Mouse (Mus musculus) heart, embryonic 15.5 days (tissue): ENCODE results near the gene Lgals3bp. TPM values are rescaled to one million over a fixed set of nuclear protein-coding genes. Genes with fewer than 3 reads are reported as not detected.

ENCODE experiments used
- ATAC-seq: fragments of 200-750 bp; cut with Nextera tagmentation; replicated peaks from 2 replicates; pipeline ENCODE4 v1.8.0; 2017; ENCODE audit warnings: low read depth, moderate TSS enrichment; ENCODE audit not compliant: insufficient number of reproducible peaks, insufficient read depth, low FRiP score
- H3K27ac ChIP-seq: fragments of 300-500 bp; sonication (generic); 2 replicates; pipeline ENCODE4 v1.5.1; 2015; ENCODE audit warnings: mild to moderate bottlenecking, inconsistent platforms
- H3K27me3 ChIP-seq: fragments of 300-500 bp; sonication (generic); 2 replicates; pipeline ENCODE4 v1.6.1; 2015; ENCODE audit warnings: inconsistent platforms
- H3K36me3 ChIP-seq: fragments of 300-500 bp; sonication (generic); 2 replicates; pipeline ENCODE4 v1.6.1; 2015; ENCODE audit warnings: mild to moderate bottlenecking, inconsistent platforms
- H3K4me1 ChIP-seq: fragments of 300-500 bp; sonication (generic); replicated peaks from 2 replicates; pipeline ENCODE4 v1.6.1; 2015; ENCODE audit warnings: inconsistent platforms
- H3K4me2 ChIP-seq: fragments of 300-500 bp; sonication (generic); 2 replicates; pipeline ENCODE4 v1.6.1; 2015; ENCODE audit warnings: inconsistent platforms, mild to moderate bottlenecking, moderate library complexity
- H3K4me3 ChIP-seq: fragments of 300-500 bp; sonication (generic); 2 replicates; pipeline ENCODE4 v1.5.1; 2015; ENCODE audit warnings: mild to moderate bottlenecking, inconsistent platforms
- H3K9ac ChIP-seq: fragments of 300-500 bp; sonication (generic); 2 replicates; pipeline ENCODE4 v1.6.1; 2015; ENCODE audit warnings: mild to moderate bottlenecking, inconsistent platforms
- H3K9me3 ChIP-seq: fragments of 300-500 bp; sonication (generic); replicated peaks from 2 replicates; pipeline ENCODE4 v1.6.1; 2016; ENCODE audit warnings: inconsistent platforms
- WGBS: fragments of 180-500 bp; shearing (Covaris S2); methylation state at CpG from one replicate; pipeline ENCODE4 v1.1.7; 2015; ENCODE audit warnings: mixed read lengths; 5-methylcytosine and 5-hydroxymethylcytosine counted together
- polyA plus RNA-seq: library from polyadenylated mRNA; unstranded; fragments of >200 nt; fragmentation: Nextera tagmentation; extraction: Ambion mirVana; gene quantifications from 2 replicates; pipeline ENCODE4 v1.2.1, GENCODE M21; 2015

Gene Lgals3bp
- polyA plus RNA-seq, 1 experiment from 2014 or later: 9.6 TPM

- H3K4me3 ChIP-seq: peak within 1 kb of the TSS; percentile 76
- ATAC-seq: peak; percentile 96
- WGBS: under 1% methylated on average over 50 of the region's 50 CpGs
Observed at GRCm38 (mm10) chr11:118418834-118419504, 17.1 kb upstream of the Lgals3bp start, which contains the start of gene Cant1. TSS of gene Cant1 (minus strand) at chr11:118419086.

GRCm38 (mm10) chr11:118418442-118418833 is 16.5 kb upstream of the Lgals3bp start:
- 0 out of 2 replicates have a peak, but pooled peaks have one; percentile 1 for ATAC-seq
- Histone ChIP-seq H3K4me2 (peak overlapping the region; percentile 73), H3K36me3 (peaks cover 11% of the 10 kb centered on the region)

More at GRCm38 (mm10) chr11:118418834-118419504, 17.1 kb upstream of the Lgals3bp start, which contains the start of gene Cant1:
- H3K27me3 ChIP-seq: no peaks in the 10 kb centered on the region
- peak within 1 kb of the TSS; percentile 73 for H3K4me2 ChIP-seq
- H3K9ac ChIP-seq: peak within 1 kb of the TSS; percentile 93
- H3K9me3 ChIP-seq: no peaks in the 10 kb centered on the region
- peak within 1 kb of the TSS; percentile 72 for H3K27ac ChIP-seq
- peaks cover 32% of the 10 kb centered on the region for H3K4me1 ChIP-seq
- H3K36me3 ChIP-seq: peaks cover 11% of the 10 kb centered on the region

DNA sequence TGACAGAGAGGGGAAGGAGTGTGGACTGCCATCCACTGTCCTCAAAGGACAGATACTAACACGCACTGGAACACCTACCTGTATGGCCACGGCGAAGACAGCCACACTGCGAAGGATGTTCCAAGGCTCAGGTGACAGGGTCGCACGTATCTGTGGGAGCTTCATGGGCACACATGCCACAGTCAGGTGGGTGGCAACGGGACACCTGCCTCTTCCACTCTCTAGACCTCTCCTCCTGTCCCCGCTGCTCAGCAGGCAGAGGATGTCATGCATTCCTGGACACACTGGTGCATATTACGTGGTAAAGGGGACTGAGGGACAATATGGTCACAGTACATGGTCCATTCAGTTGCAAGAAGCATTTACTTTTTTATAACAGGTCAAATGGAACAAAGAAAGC is 15.6 kb upstream of the Lgals3bp start:
- Histone ChIP-seq H3K36me3 (peaks cover 11% of the 10 kb centered on the region), H3K9ac (0 out of 2 replicates have a peak overlapping the region, but pooled peaks have one; percentile 4), H3K27ac (no peak overlapping the region), H3K9me3 (no peaks in the 10 kb centered on the region), H3K4me1 (peaks cover 26% of the 10 kb centered on the region), H3K4me3 (peak overlapping the region; percentile 76), H3K27me3 (no peaks in the 10 kb centered on the region), H3K4me2 (peak overlapping the region; percentile 73; the same call in 1 of the 2 replicates)
- no peak for ATAC-seq
- 94% methylated on average over 9 of the region's 9 CpGs for WGBS

More at GRCm38 (mm10) chr11:118418442-118418833, 16.5 kb upstream of the Lgals3bp start:
- Histone ChIP-seq H3K27me3 (no peaks in the 10 kb centered on the region), H3K9ac (peak overlapping the region; percentile 93), H3K4me1 (peaks cover 27% of the 10 kb centered on the region), H3K9me3 (no peaks in the 10 kb centered on the region), H3K4me3 (peak overlapping the region; percentile 76), H3K27ac (peak overlapping the region; percentile 72)
- 3% methylated on average over 12 of the region's 12 CpGs for WGBS

- Histone ChIP-seq H3K4me2 (no peak overlapping the region), H3K36me3 (peaks cover 15% of the 10 kb centered on the region), H3K4me3 (no peak overlapping the region), H3K27me3 (no peaks in the 10 kb centered on the region), H3K9me3 (no peaks in the 10 kb centered on the region), H3K4me1 (peaks cover 26% of the 10 kb centered on the region), H3K27ac (no peak overlapping the region), H3K9ac (no peak overlapping the region)
- ATAC-seq: no peak
- WGBS: 82% methylated on average over 7 of the region's 7 CpGs
Observed at GRCm38 (mm10) chr11:118416046-118416445, 14.2 kb upstream of the Lgals3bp start.

DNA sequence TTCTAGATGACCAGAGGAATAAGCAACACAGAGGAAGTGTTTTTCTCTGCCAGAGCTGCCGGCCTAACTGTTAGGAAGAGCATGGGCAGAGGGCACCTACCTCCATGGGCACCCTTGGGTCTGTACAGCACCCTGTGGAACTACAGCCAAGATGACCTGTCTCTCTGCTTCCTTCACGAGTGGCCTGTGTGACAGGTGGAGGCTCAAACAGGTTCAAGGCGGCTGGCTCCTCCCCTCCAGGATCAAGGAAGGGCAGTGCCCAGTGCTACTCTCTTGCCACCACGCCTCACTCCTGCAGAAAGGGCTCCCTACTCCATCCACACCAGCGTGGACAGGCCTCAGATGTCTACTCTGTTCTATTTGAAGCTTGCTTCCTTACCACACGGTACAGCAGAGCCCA is 13.7 kb upstream of the Lgals3bp start:
- no peak overlapping the region for H3K9ac ChIP-seq
- no peak overlapping the region for H3K27ac ChIP-seq
- ATAC-seq: no peak
- no peaks in the 10 kb centered on the region for H3K27me3 ChIP-seq
- no peaks in the 10 kb centered on the region for H3K9me3 ChIP-seq
- H3K36me3 ChIP-seq: peaks cover 19% of the 10 kb centered on the region
- 83% methylated on average over 6 of the region's 6 CpGs for WGBS
- no peak overlapping the region for H3K4me2 ChIP-seq
- H3K4me1 ChIP-seq: peaks cover 26% of the 10 kb centered on the region
- H3K4me3 ChIP-seq: no peak overlapping the region

DNA sequence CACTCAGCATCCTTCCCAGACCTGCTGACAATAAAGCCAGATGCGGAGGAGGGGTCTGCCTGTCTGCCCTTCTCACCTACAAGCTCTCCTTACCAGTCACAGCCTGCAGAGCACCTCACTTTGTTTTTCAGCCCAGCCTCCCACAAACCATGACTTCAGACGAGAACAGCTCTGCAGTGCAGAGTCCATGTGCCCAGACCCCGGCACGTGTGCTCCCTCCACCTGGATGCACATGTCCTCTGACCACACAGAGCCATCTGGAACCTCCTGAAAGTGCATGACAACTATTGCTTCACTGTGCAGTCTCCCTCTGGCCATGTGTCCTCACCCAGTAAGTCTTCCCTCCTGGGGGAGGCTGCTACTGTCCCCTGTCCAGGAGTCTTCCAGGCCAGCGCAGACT is 12.4 kb upstream of the Lgals3bp start:
- Histone ChIP-seq H3K4me1 (peaks cover 20% of the 10 kb centered on the region), H3K9me3 (no peaks in the 10 kb centered on the region), H3K4me3 (no peak overlapping the region), H3K36me3 (peaks cover 28% of the 10 kb centered on the region), H3K4me2 (no peak overlapping the region), H3K27me3 (no peaks in the 10 kb centered on the region), H3K27ac (no peak overlapping the region), H3K9ac (no peak overlapping the region)
- ATAC-seq: no peak
- WGBS: 91% methylated on average over 5 of the region's 5 CpGs

DNA sequence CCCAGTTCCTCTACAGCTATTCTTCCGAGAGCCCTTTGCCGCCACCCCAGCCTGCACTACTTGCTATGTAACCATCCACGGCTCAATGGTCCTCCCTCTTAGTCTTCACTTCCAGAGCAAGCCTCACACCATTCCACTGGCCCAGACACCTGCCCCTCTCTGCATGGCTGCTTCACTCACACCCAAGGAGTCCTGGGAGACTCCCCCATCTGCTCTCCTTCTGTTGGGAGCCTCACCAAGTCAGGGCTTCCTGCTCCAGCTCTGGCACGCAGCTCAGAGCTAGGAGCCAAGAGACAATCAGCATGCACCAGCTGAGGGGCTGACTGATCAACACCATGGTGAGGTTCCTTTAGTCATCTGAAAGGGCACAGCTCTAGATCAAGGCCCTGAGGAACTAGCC is 11.2 kb upstream of the Lgals3bp start:
- ATAC-seq: no peak
- Histone ChIP-seq H3K9me3 (no peaks in the 10 kb centered on the region), H3K9ac (no peak overlapping the region), H3K27me3 (no peaks in the 10 kb centered on the region), H3K4me1 (peaks cover 17% of the 10 kb centered on the region), H3K4me3 (no peak overlapping the region), H3K27ac (no peak overlapping the region), H3K36me3 (peaks cover 31% of the 10 kb centered on the region), H3K4me2 (no peak overlapping the region)
- WGBS: 82% methylated on average over 4 of the region's 4 CpGs

DNA sequence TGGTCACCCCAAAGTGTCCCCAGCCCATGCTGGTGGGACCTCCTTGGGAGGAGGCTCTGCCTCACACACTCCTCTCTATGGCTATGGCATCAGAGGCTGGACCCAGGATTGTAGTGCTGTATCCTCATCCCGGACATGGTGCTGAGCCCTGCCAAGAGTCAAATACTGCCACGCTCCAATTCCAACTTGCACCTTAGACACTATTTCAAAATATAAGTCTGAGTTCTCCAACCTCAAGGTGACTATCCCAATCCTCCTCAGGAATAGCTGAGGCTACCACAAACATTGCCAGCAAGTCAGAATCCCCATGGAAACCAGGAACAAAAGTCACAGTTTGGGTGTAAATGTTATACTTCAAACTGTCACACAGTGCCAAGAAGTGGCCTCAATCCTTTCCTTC is 10.7 kb upstream of the Lgals3bp start:
- H3K27ac ChIP-seq: no peak overlapping the region
- no peak overlapping the region for H3K9ac ChIP-seq
- peaks cover 12% of the 10 kb centered on the region for H3K4me1 ChIP-seq
- H3K4me3 ChIP-seq: no peak overlapping the region
- no peaks in the 10 kb centered on the region for H3K9me3 ChIP-seq
- H3K36me3 ChIP-seq: peaks cover 35% of the 10 kb centered on the region
- H3K4me2 ChIP-seq: no peak overlapping the region
- WGBS: 86% methylated on average over 2 of the region's 2 CpGs
- no peaks in the 10 kb centered on the region for H3K27me3 ChIP-seq
- ATAC-seq: no peak

- Histone ChIP-seq H3K4me2 (no peak overlapping the region), H3K27me3 (no peaks in the 10 kb centered on the region), H3K9me3 (no peaks in the 10 kb centered on the region), H3K9ac (no peak overlapping the region), H3K4me1 (peaks cover 7% of the 10 kb centered on the region), H3K27ac (no peak overlapping the region), H3K36me3 (peaks cover 44% of the 10 kb centered on the region), H3K4me3 (no peak overlapping the region)
- ATAC-seq: no peak
- 89% methylated on average over 8 of the region's 8 CpGs for WGBS
Observed at GRCm38 (mm10) chr11:118411271-118411670, 9.4 kb upstream of the Lgals3bp start.

GRCm38 (mm10) chr11:118410479-118410878 is 8.6 kb upstream of the Lgals3bp start:
- Histone ChIP-seq H3K27me3 (no peaks in the 10 kb centered on the region), H3K4me1 (peaks cover 13% of the 10 kb centered on the region), H3K4me2 (no peak overlapping the region), H3K36me3 (peaks cover 48% of the 10 kb centered on the region), H3K27ac (no peak overlapping the region), H3K9ac (no peak overlapping the region), H3K9me3 (no peaks in the 10 kb centered on the region), H3K4me3 (no peak overlapping the region)
- no peak for ATAC-seq
- WGBS: 88% methylated on average over 10 of the region's 10 CpGs

DNA sequence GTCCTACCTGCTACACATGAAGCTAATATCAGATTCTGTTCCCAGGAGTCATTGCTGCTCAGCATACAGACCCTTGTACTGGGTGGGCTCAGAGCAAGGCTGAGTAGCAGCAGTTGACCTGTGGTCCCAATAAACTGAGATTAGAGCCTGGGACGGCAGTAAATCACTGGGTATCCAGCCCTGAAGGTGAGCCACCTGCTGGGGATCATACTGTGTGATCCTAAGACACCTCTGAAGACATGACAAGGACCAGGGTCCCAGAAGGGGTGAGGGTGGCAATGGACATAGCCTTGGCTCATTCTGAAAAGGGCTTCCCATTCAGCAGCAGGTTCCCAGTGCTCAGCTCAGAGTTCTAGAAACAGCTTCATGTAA is 8.2 kb upstream of the Lgals3bp start:
- Histone ChIP-seq H3K9me3 (no peaks in the 10 kb centered on the region), H3K4me2 (no peak overlapping the region), H3K4me1 (peaks cover 13% of the 10 kb centered on the region), H3K36me3 (peaks cover 45% of the 10 kb centered on the region), H3K9ac (no peak overlapping the region), H3K27ac (no peak overlapping the region), H3K27me3 (no peaks in the 10 kb centered on the region), H3K4me3 (no peak overlapping the region)
- WGBS: 55% methylated on average over 1 of the region's 1 CpGs
- ATAC-seq: no peak
